Mouse (Mus musculus) heart, embryonic 14.5 days (tissue): ENCODE data around the gene Gm49425. TPM values are rescaled to one million over a fixed set of nuclear protein-coding genes. Genes with fewer than 3 reads are reported as not detected.

ENCODE experiments used
- ATAC-seq: fragments of 200-750 bp; cut with Nextera tagmentation; 2 replicates; pipeline ENCODE4 v1.8.0; 2017; ENCODE audit warnings: low read depth, moderate TSS enrichment; ENCODE audit not compliant: insufficient number of reproducible peaks, insufficient read depth, low FRiP score
- H3K27ac ChIP-seq, 2 experiments: fragments of 200-500 bp in 1 of 2; fragments of 300-500 bp in 1 of 2; sonication (generic) in 1 of 2; replicated peaks in 1 of 2; 2 replicates each; pipeline ENCODE4 v1.5.1; 2012 to 2014; ENCODE audit warnings: low read depth in 2 of 2, low read length in 2 of 2, control low read depth in 1 of 2, mild to moderate bottlenecking in 1 of 2, mixed read lengths in 1 of 2; ENCODE audit not compliant: control insufficient read depth in 1 of 2, insufficient read depth in 1 of 2
- H3K27me3 ChIP-seq: fragments of 300-500 bp; sonication (generic); 2 replicates; pipeline ENCODE4 v1.6.1; 2014; ENCODE audit warnings: mild to moderate bottlenecking, low read length, control low read depth; ENCODE audit not compliant: control insufficient read depth, insufficient read depth
- H3K36me3 ChIP-seq: fragments of 300-500 bp; sonication (generic); 2 replicates; pipeline ENCODE4 v1.6.1; 2014; ENCODE audit warnings: mild to moderate bottlenecking, control low read depth, low read length, mixed read lengths; ENCODE audit not compliant: control insufficient read depth, insufficient read depth
- H3K4me1 ChIP-seq, 2 experiments: fragments of 200-500 bp in 1 of 2; fragments of 300-500 bp in 1 of 2; sonication (generic) in 1 of 2; 2 replicates each; pipeline ENCODE4 v1.6.1; 2012 to 2014; ENCODE audit warnings: low read length in 2 of 2, control low read depth in 1 of 2, mixed read lengths in 1 of 2; ENCODE audit not compliant: control insufficient read depth in 2 of 2, insufficient read depth in 2 of 2
- H3K4me2 ChIP-seq: fragments of 300-500 bp; sonication (generic); 2 replicates; pipeline ENCODE4 v1.6.1; 2014; ENCODE audit warnings: mild to moderate bottlenecking, low read length
- H3K4me3 ChIP-seq, 2 experiments: fragments of 200-500 bp in 1 of 2; fragments of 300-500 bp in 1 of 2; sonication (generic) in 1 of 2; 2 replicates each; pipeline ENCODE4 v1.5.1; 2012 to 2014; ENCODE audit warnings: low read length in 2 of 2, mild to moderate bottlenecking in 2 of 2, control low read depth in 1 of 2, low read depth in 1 of 2, moderate library complexity in 1 of 2; ENCODE audit not compliant: control insufficient read depth in 1 of 2, insufficient read depth in 1 of 2
- H3K9ac ChIP-seq: fragments of 300-500 bp; sonication (generic); 2 replicates; pipeline ENCODE4 v1.6.1; 2014; ENCODE audit warnings: mild to moderate bottlenecking, low read length
- H3K9me3 ChIP-seq: fragments of 300-500 bp; sonication (generic); 2 replicates; pipeline ENCODE4 v1.6.1; 2016; ENCODE audit warnings: low read length, control low read depth; ENCODE audit not compliant: control insufficient read depth
- WGBS: fragments of 180-500 bp; shearing (Covaris S2); extraction: QIAGEN DNeasy Blood & Tissue Kit; methylation state at CpG from one replicate; pipeline ENCODE4 v1.1.7; 2014; 5-methylcytosine and 5-hydroxymethylcytosine counted together
- polyA plus RNA-seq: library from polyadenylated mRNA; unstranded; fragments of >200 nt; fragmentation: Nextera tagmentation; extraction: Ambion mirVana; gene quantifications from 2 replicates; pipeline ENCODE4 v1.2.1, GENCODE M21; 2014

Gene Gm49425
- polyA plus RNA-seq, 1 experiment from 2014 or later = not detected

- Histone ChIP-seq H3K36me3 (no peaks in the 10 kb centered on the region), H3K4me2 (no peak overlapping the region), H3K9ac (no peak overlapping the region), H3K9me3 (no peaks in the 10 kb centered on the region), H3K27ac (no peak overlapping the region), H3K27me3 (peaks cover 5% of the 10 kb centered on the region; the same call in 1 of the 2 replicates), H3K4me1 (no peaks in the 10 kb centered on the region), H3K4me3 (no peak overlapping the region)
- WGBS = 61% methylated on average over 4 of the region's 4 CpGs
- ATAC-seq = no peak
Measured at GRCm38 (mm10) chr15:101538580-101538900, 21.5 kb upstream of the Gm49425 start.

DNA sequence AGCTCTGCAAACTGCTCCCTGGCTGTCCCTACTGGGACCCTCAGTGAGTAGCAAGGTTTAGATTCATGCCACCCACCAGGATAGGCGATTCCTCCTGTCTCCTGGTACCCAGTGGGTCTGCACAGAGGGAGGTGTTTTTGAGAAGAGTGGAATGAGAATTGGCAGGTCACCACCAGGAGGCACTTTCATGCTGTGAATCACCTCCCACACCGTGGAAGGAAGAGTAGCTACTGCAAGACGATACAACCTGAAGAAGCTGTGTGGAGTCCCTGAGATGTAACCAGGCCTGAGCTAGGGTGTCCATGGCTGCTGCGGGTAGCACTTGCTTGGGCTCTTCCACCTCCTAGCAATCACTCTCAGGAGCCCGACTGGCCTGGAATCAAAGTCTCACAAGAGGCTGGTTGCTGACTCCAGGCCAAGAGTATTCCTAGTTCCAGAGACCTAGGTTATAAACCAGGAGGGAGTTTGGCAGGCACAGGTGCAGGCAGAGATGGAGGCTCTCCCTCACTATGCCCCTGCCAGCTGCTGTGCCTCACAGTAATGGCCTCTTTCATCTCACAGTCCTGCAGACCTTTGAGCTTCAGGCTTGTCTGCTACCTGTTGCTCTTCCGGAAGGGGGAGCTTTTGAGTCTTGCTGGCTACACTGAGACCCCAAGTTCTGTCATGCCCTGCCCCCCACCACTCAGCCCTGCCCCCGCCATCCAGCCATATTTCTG is 21.0 kb upstream of the Gm49425 start:
- ATAC-seq = no peak
- Histone ChIP-seq H3K4me3 (no peak overlapping the region), H3K9me3 (no peaks in the 10 kb centered on the region), H3K4me2 (no peak overlapping the region), H3K27ac (no peak overlapping the region), H3K4me1 (no peaks in the 10 kb centered on the region), H3K9ac (no peak overlapping the region), H3K27me3 (peaks cover 5% of the 10 kb centered on the region; the same call in 1 of the 2 replicates), H3K36me3 (no peaks in the 10 kb centered on the region)
- 39% methylated on average over 7 of the region's 7 CpGs for WGBS

- no peak for ATAC-seq
- no peaks in the 10 kb centered on the region for H3K27me3 ChIP-seq
- H3K4me1 ChIP-seq = no peaks in the 10 kb centered on the region
- H3K9me3 ChIP-seq = no peaks in the 10 kb centered on the region
- H3K4me3 ChIP-seq = no peak overlapping the region
- no peak overlapping the region for H3K27ac ChIP-seq
- WGBS = 58% methylated on average over 9 of the region's 9 CpGs
- no peak overlapping the region for H3K9ac ChIP-seq
- no peaks in the 10 kb centered on the region for H3K36me3 ChIP-seq
- no peak overlapping the region for H3K4me2 ChIP-seq
Measured at GRCm38 (mm10) chr15:101536054-101536850, 19.2 kb upstream of the Gm49425 start.

DNA sequence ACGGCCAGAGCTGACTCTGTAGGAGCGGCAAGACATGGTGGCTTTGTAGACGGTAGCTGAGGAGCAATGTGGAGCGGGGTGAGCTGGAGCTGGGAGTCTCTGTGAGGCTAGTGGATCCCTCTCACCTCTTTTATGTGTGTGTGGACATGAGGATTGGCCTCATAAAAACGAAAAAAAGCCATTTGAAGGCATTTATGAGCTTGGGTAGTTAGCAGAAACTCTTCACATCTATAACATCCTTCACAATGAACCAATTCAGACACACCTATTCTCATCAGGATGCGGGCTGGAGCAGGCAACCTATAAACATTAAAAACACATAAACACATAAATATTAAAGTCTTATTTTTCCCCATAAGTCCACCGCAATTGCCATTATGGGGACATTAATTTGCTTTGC is 15.7 kb upstream of the Gm49425 start, which contains the start of gene Krt84:
Gene Krt84 (minus strand): TSS at position 101 of the 400 bp plus-strand sequence.
- Histone ChIP-seq H3K4me3 (no peak within 1 kb of the TSS), H3K4me2 (no peak within 1 kb of the TSS), H3K9ac (no peak within 1 kb of the TSS), H3K27me3 (peaks cover 2% of the 10 kb centered on the region; the same call in 1 of the 2 replicates), H3K27ac (no peak within 1 kb of the TSS), H3K4me1 (no peaks in the 10 kb centered on the region), H3K36me3 (no peaks in the 10 kb centered on the region), H3K9me3 (no peaks in the 10 kb centered on the region)
- no peak for ATAC-seq
- 76% methylated on average over 7 of the region's 7 CpGs for WGBS

DNA sequence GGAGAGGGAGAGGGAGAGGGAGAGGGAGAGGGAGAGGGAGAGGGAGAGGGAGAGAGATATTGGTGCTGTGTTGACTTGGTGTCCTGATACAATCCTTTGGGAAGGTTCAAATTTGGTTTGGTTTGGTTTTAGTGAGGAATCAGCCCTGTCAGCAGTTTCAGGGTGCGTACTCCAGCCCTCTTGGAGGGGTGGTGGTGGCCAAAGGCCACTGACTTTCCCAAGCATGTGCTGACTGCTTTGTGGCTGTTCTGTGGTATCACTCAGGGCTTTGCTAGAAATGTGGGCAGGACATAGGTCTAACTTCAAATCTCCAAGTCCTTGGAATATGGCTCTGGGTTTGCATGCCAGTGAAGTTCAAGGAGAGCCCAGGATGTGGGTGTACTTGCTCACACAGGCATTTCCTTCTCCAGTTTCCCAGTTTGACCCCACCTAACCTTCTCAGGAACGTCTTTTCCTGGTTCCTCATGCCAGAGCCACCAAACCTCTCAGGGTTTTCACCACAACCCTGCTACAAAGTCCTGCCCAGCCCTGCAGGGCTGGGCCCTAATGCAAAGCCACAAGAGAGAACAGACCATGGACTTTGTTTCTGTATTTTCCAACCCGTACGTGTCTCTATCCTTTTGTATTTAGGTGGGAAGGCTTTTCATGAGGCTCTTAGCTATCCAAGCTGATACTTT is 5.6 kb upstream of the Gm49425 start:
- Histone ChIP-seq H3K27me3 (peaks cover 18% of the 10 kb centered on the region), H3K9me3 (no peaks in the 10 kb centered on the region), H3K4me2 (no peak overlapping the region), H3K27ac (no peak overlapping the region), H3K9ac (no peak overlapping the region), H3K4me1 (no peaks in the 10 kb centered on the region), H3K36me3 (no peaks in the 10 kb centered on the region), H3K4me3 (no peak overlapping the region)
- ATAC-seq = no peak
- 67% methylated on average over 4 of the region's 4 CpGs for WGBS

DNA sequence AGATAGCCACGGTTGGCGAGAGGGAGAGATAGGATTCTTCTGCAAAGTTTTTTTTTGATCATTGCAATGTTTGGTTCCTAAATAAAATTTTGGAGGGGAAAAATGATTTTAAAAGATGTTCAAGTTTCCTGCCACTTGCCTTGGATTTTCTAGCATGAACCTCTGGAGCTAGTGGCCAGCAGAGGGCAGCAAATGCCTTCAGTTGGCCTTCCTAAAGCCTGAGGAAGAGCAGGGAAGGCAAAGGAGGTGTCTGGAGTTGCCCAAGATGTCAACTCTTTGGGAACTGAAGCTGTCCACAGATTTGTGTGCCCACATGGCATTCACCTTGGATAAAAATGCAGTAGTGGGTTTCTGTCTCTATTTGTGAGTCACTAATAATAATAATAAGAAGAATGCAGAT is 2.7 kb upstream of the Gm49425 start:
- Histone ChIP-seq H3K36me3 (no peaks in the 10 kb centered on the region), H3K27me3 (peaks cover 13% of the 10 kb centered on the region), H3K27ac (no peak overlapping the region), H3K4me3 (no peak overlapping the region), H3K9me3 (no peaks in the 10 kb centered on the region), H3K9ac (no peak overlapping the region), H3K4me1 (no peaks in the 10 kb centered on the region), H3K4me2 (no peak overlapping the region)
- WGBS = 10% methylated on average over 2 of the region's 2 CpGs
- ATAC-seq = no peak

- Histone ChIP-seq H3K27me3 (no peaks in the 10 kb centered on the region; the same call in 1 of the 2 replicates), H3K4me2 (no peak overlapping the region), H3K9me3 (no peaks in the 10 kb centered on the region), H3K4me1 (no peaks in the 10 kb centered on the region), H3K9ac (no peak overlapping the region), H3K36me3 (no peaks in the 10 kb centered on the region), H3K4me3 (no peak overlapping the region), H3K27ac (no peak overlapping the region)
- WGBS = 79% methylated on average over 9 of the region's 9 CpGs
- no peak for ATAC-seq
Measured at GRCm38 (mm10) chr15:101508247-101508646, 8.8 kb downstream of the Gm49425 start.
